Mouse (Mus musculus): ENCODE results near the gene Orc1. TPM values are rescaled to one million over a fixed set of nuclear protein-coding genes. Genes with fewer than 3 reads are reported as not detected.

Gene Orc1
- polyA plus RNA-seq (2011; ENCODE audit: insufficient read depth, insufficient read length, low read depth, missing spikeins), result 69.3 and 71.1 TPM in 2 replicates

DNA sequence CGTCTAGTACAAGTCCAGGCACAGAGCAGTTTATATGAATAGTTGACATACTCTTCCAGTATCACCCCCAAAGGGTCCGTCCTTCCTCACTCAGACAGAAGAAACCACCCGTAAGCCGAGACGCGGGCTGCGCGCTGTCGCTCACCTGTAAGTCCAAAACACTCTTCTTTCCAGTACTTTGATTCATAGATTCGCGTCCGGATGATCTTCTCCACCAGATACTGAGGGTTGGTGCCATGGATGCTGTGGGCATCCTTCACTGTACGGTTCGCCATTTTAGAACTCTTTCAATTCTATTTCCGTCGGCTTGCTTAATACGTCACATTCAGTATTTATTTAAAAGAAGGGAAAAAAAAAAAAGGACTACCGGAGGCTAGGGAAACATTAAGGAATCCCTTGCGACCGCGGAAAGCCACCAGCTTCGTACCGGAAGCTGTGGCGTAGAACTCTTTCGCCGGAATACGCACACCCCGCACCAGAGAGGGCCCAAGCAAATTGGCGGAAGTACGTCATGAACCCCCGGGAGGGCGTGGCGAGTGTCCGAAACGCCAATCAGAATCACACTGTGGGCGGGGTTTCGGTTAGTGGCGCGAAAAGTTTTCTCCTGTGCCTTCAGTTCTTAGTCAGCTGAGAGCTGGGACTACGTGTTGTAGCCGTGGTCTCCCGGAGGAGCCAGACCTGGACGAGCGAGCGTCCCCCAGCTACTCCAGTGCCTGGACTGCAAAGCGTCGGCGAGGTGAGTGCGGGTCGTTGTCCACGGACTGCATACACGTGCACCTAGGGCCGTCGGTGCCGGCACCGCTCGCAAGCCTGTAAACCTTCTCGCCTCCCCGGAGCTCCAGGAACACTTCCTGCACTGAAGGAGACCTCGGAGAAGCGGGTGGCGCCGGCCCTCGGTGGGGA, at the start of gene Orc1, which contains the start of gene Prpf38a:
Orc1 (plus strand) TSS at position 584 of the 903 bp plus-strand sequence.
Prpf38a (minus strand) TSS at position 497 of the 903 bp plus-strand sequence.
- Histone ChIP-seq H3K36me3 (ENCODE audit: control insufficient read depth, insufficient read depth, low read length, poor library complexity, severe bottlenecking) (peaks cover 20% of the 10 kb centered on the region), H3K4me3 (ENCODE audit: low read depth, low read length) (peak within 1 kb of the TSS; percentile 99), H3K27me3 (ENCODE audit: control insufficient read depth, insufficient read depth, low read length, poor library complexity, severe bottlenecking) (no peaks in the 10 kb centered on the region), H3K4me1 (ENCODE audit: control insufficient read depth, insufficient read depth, low read length) (no peaks in the 10 kb centered on the region), H3K9ac (ENCODE audit: low read depth, poor library complexity, severe bottlenecking) (peak within 1 kb of the TSS; percentile 86), H3K9me3 (replicated peaks; ENCODE audit: control insufficient read depth, insufficient read depth, low read length, poor library complexity, severe bottlenecking) (no peaks in the 10 kb centered on the region), H3K27ac (ENCODE audit: insufficient read depth, low read length) (peak within 1 kb of the TSS; percentile 76)
- TF ChIP-seq EP300 (IDR thresholded peaks at IDR 0.05; ENCODE audit: insufficient read depth, low read depth, low read length), result 0 out of 2 replicates have a peak, but pooled peaks have one; percentile 5
- TF ChIP-seq POLR2A (IDR thresholded peaks at IDR 0.05; ENCODE audit: insufficient read depth, low read length), result peak; percentile 98
- TF ChIP-seq CTCF (IDR thresholded peaks at IDR 0.05; ENCODE audit: low read depth, low read length), result no peak

GRCm38 (mm10) chr4:108539701-108540100, 39.5 kb upstream of the Orc1 start:
- TF ChIP-seq EP300 (IDR thresholded peaks at IDR 0.05; ENCODE audit: insufficient read depth, low read depth, low read length), result no peak
- TF ChIP-seq POLR2A (IDR thresholded peaks at IDR 0.05; ENCODE audit: insufficient read depth, low read length), result no peak
- no peak for TF ChIP-seq CTCF (IDR thresholded peaks at IDR 0.05; ENCODE audit: low read depth, low read length)
- H3K4me3 ChIP-seq (ENCODE audit: low read depth, low read length), result no peak overlapping the region

DNA sequence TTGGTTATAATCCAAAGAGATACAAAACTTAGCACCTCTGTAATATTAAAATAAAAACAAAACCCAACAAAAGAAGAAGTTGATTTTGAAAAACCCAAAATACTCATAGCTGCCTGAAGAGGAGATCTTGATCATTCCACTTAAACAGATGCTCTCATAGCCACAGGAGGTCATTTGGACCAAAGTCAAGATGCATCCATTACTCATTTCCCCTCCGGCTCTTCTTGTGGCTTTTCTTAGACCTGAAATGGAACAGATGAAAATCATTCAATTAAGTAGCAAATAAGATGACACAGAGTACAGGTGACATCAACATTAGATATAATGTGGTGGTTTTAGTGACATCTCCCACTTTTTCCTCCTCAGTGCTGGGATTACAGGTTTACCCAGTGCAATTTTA, 14.2 kb upstream of the Orc1 start:
- Histone ChIP-seq H3K36me3 (ENCODE audit: control insufficient read depth, insufficient read depth, low read length, poor library complexity, severe bottlenecking) (peaks cover 75% of the 10 kb centered on the region), H3K4me1 (ENCODE audit: control insufficient read depth, insufficient read depth, low read length) (no peaks in the 10 kb centered on the region), H3K9ac (ENCODE audit: low read depth, poor library complexity, severe bottlenecking) (no peak overlapping the region), H3K4me3 (ENCODE audit: low read depth, low read length) (no peak overlapping the region), H3K9me3 (replicated peaks; ENCODE audit: control insufficient read depth, insufficient read depth, low read length, poor library complexity, severe bottlenecking) (no peaks in the 10 kb centered on the region), H3K27ac (ENCODE audit: insufficient read depth, low read length) (no peak overlapping the region), H3K27me3 (ENCODE audit: control insufficient read depth, insufficient read depth, low read length, poor library complexity, severe bottlenecking) (no peaks in the 10 kb centered on the region)
- no peak for TF ChIP-seq EP300 (IDR thresholded peaks at IDR 0.05; ENCODE audit: insufficient read depth, low read depth, low read length)

More at GRCm38 (mm10) chr4:108539701-108540100, 39.5 kb upstream of the Orc1 start:
- Histone ChIP-seq H3K9me3 (replicated peaks; ENCODE audit: control insufficient read depth, insufficient read depth, low read length, poor library complexity, severe bottlenecking) (no peaks in the 10 kb centered on the region), H3K9ac (ENCODE audit: low read depth, poor library complexity, severe bottlenecking) (no peak overlapping the region), H3K36me3 (ENCODE audit: control insufficient read depth, insufficient read depth, low read length, poor library complexity, severe bottlenecking) (peaks cover 7% of the 10 kb centered on the region), H3K27me3 (ENCODE audit: control insufficient read depth, insufficient read depth, low read length, poor library complexity, severe bottlenecking) (no peaks in the 10 kb centered on the region), H3K4me1 (ENCODE audit: control insufficient read depth, insufficient read depth, low read length) (no peaks in the 10 kb centered on the region), H3K27ac (ENCODE audit: insufficient read depth, low read length) (no peak overlapping the region)

DNA sequence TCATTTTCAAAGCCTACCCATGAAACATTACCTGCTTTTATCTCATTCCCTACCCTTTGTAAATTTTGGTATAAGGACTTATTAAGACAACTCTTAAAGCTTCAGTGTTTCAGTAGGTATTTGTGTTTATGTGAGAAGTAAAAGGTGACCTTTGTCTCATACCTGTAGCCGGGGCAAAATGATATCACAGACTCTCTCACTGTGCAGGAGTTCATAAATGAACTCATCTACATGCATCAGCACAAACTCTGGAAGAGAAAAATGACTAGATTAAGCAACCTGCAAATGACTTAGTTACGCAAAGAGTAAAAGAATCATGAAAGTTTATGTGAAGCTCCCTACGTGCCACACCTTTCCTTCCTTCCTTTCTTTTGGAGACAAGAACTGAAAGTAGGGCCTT, 6.6 kb upstream of the Orc1 start:
- Histone ChIP-seq H3K36me3 (ENCODE audit: control insufficient read depth, insufficient read depth, low read length, poor library complexity, severe bottlenecking) (peaks cover 68% of the 10 kb centered on the region), H3K27me3 (ENCODE audit: control insufficient read depth, insufficient read depth, low read length, poor library complexity, severe bottlenecking) (no peaks in the 10 kb centered on the region), H3K9ac (ENCODE audit: low read depth, poor library complexity, severe bottlenecking) (no peak overlapping the region), H3K4me3 (ENCODE audit: low read depth, low read length) (no peak overlapping the region), H3K4me1 (ENCODE audit: control insufficient read depth, insufficient read depth, low read length) (no peaks in the 10 kb centered on the region), H3K27ac (ENCODE audit: insufficient read depth, low read length) (no peak overlapping the region), H3K9me3 (replicated peaks; ENCODE audit: control insufficient read depth, insufficient read depth, low read length, poor library complexity, severe bottlenecking) (no peaks in the 10 kb centered on the region)
- no peak for TF ChIP-seq CTCF (IDR thresholded peaks at IDR 0.05; ENCODE audit: low read depth, low read length)
- no peak for TF ChIP-seq EP300 (IDR thresholded peaks at IDR 0.05; ENCODE audit: insufficient read depth, low read depth, low read length)
- no peak for TF ChIP-seq POLR2A (IDR thresholded peaks at IDR 0.05; ENCODE audit: insufficient read depth, low read length)

- peak overlapping the region; percentile 35 for H3K27ac ChIP-seq (ENCODE audit: insufficient read depth, low read length)
- TF ChIP-seq POLR2A (IDR thresholded peaks at IDR 0.05; ENCODE audit: insufficient read depth, low read length) (no peak), EP300 (IDR thresholded peaks at IDR 0.05; ENCODE audit: insufficient read depth, low read depth, low read length) (no peak), CTCF (IDR thresholded peaks at IDR 0.05; ENCODE audit: low read depth, low read length) (no peak)
Measured at GRCm38 (mm10) chr4:108579743-108580411, 654 bp downstream of the Orc1 start.

More at GRCm38 (mm10) chr4:108579743-108580411, 654 bp downstream of the Orc1 start:
- H3K36me3 ChIP-seq (ENCODE audit: control insufficient read depth, insufficient read depth, low read length, poor library complexity, severe bottlenecking), result peaks cover 20% of the 10 kb centered on the region
- no peaks in the 10 kb centered on the region for H3K9me3 ChIP-seq (replicated peaks; ENCODE audit: control insufficient read depth, insufficient read depth, low read length, poor library complexity, severe bottlenecking)
- no peaks in the 10 kb centered on the region for H3K27me3 ChIP-seq (ENCODE audit: control insufficient read depth, insufficient read depth, low read length, poor library complexity, severe bottlenecking)
- peak overlapping the region; percentile 77 for H3K4me3 ChIP-seq (ENCODE audit: low read depth, low read length)
- peak overlapping the region; percentile 86 for H3K9ac ChIP-seq (ENCODE audit: low read depth, poor library complexity, severe bottlenecking)
- no peaks in the 10 kb centered on the region for H3K4me1 ChIP-seq (ENCODE audit: control insufficient read depth, insufficient read depth, low read length)

Measured in ES-Bruce4 (cell line).